Mouse (Mus musculus) kidney, adult 8-10 months (tissue): Measurements from ENCODE around the gene H2-Ke6.
"Not testable (repeated sequence)": the region's sequence is repeated elsewhere in the genome, so short reads cannot be mapped to it uniquely, and the experiment has no call there.

Experiments used
- DNase-seq, 2 experiments: peaks; one replicate each; pipeline ENCODE4 v3.0.0; 2022

The H2-Ke6 gene

DNA sequence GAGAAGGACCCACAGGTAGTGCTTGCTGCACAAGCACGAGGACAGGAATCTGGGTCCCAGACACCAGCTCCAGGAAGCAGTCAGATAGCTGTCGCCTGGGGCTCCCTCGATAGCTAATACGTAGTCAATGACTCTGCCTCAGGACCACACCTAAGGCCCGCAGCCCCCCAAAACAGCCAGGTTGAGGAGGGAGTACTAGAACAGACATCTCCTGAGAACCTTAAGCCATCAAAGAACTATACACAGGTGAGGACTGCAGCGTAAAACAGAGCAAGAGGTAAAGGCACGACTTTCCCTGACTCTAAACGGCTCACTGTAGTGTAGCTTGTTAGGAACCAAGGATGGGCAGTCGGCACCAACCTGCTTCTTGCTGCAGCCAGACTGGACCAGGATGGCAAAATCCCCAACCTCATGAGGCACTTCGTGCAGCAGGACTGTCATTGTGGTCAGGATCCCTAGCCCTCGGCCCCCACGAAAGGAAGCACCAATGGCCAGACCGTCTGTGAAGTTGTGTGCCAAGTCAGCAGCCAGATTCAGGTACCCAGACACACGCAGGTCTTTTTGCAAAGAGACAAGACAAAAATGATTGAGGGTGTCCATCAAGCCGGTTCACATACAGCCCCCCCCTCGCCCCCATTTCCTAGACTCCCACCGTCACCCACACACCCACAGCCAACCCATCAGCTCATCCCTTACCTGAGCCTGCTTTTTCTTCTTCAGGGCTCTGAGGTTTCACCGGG, 1.5 kb upstream of the H2-Ke6 start:
- peak in 1 of 2 experiments; percentile 17 for DNase-seq

- DNase-seq, result peak in 1 of 2 experiments; percentile 14
Measured at GRCm38 (mm10) chr17:34028501-34029149, 765 bp upstream of the H2-Ke6 start.

GRCm38 (mm10) chr17:34026917-34027655, 774 bp downstream of the H2-Ke6 start:
- DNase-seq, result peak; percentile 28 to 37

GRCm38 (mm10) chr17:34026221-34026620, 1.6 kb downstream of the H2-Ke6 start:
- peak in 1 of 2 experiments; percentile 15 for DNase-seq

- no peak for DNase-seq
Measured at GRCm38 (mm10) chr17:34025756-34026151, 2.1 kb downstream of the H2-Ke6 start.

DNA sequence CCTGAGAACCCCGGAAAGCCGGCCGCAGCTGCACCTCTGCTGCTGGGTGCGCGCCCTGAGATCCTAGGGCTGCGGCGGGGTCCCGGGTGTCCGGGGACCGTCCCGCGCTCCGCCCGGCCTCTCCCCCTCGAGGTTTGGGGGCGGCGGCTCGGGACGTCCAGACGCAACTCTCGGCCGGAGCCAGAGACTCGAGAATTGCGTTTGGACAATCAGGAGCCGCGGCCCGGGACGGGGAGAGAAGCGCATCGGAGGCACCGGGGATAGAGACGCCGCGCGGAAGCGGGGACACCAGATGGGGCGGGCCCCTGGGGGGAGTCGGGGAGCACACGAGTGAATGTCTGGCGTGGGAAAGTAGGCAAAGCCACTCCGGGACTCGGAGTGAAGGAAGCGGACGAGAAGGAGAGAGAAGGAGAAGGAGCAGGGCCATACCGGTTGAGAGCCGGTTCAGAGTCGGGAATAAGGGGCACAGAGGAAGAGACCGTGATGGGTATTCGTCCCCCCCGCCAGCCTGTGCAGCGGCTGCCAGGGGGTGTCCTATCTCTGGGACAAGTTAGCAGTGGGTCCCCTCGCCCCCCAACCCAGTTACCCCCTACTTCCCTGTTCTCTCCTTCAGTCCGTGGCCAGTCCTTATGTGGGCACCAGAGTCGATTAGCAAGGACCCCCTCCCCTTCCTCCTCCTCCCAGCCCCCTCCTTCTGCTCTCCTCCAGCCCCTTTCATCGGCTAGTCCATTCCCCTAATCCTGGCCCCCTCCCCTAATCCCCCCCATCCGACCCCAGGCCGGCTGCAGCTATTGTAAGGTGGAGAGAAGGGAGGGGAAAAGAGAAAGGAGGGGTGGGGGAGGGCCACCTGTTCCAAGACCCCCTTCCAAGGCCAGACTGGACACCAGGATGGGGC, 2.8 kb downstream of the H2-Ke6 start:
- no peak for DNase-seq

GRCm38 (mm10) chr17:34024317-34024821, 3.5 kb downstream of the H2-Ke6 start, which contains the start of gene Ring1:
Ring1 (minus strand) TSS chr17:34024680.
- DNase-seq, result peak; percentile 67 to 79

DNA sequence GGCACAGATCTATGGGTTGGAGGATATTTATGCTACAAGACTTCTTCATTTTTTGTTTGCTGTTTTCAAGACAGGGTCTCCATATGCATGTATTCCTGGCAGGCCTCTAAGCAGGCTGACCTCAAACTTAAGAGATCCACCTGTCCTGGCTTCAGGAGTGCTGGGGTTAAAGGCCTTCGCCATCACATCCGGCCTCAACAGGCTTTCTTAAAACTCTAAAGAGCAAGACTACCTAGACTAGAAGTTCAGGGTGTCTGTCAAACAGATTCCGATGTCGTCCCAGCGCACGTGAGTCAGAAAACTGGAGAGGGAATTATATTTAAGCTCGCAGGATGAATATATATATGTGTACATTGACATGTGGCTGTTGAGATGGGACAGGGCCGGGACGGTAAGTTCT, 4.2 kb downstream of the H2-Ke6 start:
- DNase-seq, result no peak

GRCm38 (mm10) chr17:34022987-34023386, 4.9 kb downstream of the H2-Ke6 start:
- no peak for DNase-seq

DNA sequence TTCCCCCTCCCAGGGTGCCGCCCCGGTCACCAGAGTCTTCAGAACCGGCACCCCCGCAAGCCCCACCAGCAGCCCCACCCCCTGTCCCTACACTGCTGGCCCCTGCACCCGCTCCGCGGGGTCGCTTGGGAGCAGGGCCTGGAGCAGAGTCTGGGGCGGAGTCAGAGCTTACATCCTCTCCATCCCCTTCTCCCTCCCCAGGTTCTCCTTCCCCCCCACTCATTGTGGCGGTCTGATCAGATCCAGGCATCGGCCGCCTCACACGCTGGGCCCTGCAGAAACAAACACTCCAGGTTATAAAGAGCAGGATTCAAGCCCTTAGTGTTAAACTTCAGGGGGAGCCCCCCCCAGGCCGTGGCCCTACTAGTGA, 5.5 kb downstream of the H2-Ke6 start:
- no peak for DNase-seq

DNA sequence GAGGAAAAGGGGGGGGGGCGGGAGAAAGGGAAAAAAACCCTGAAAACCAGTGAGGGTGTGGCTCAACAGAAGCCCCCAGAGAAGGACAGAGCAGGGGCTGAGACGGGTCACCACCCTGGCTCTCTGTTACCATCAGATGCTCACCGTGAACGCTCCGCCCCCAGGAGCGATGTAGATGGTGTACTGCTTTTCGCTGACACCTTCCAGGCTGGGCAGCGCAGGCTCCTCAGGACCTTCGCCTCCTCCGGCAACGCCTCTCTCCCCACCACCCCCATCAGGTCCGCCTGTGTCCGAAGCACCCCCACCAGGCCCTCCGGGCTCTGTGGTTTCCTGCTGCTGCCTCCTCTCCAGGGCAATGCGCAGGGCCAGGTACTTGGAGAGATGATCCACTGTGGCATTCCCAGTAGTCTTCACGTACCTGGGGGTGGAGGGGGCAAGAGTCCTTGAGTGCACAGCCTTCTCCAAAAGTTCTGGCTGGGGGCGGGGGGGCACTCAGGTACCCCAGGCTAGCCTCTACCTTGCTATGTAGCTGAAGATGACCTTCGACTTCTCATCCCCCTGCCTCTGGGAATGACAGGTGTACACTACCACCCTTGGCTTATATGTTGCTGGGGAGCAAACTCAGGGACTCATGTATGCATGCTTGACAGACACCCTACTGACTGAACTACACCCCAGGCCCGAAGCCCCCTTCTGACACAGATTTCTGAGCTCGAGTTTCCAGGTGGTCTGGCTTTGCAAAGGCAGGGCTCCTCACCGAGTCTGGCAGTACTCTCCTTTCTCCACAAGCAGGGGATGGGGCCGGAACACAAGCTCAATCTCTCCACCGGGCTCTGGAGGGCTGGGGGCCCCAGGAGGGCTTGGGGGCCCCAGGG, 6.1 kb downstream of the H2-Ke6 start:
- no peak for DNase-seq

GRCm38 (mm10) chr17:34013436-34013835, 14.4 kb downstream of the H2-Ke6 start:
- no peak for DNase-seq

GRCm38 (mm10) chr17:34010156-34010555, 17.7 kb downstream of the H2-Ke6 start:
- no peak for DNase-seq

DNA sequence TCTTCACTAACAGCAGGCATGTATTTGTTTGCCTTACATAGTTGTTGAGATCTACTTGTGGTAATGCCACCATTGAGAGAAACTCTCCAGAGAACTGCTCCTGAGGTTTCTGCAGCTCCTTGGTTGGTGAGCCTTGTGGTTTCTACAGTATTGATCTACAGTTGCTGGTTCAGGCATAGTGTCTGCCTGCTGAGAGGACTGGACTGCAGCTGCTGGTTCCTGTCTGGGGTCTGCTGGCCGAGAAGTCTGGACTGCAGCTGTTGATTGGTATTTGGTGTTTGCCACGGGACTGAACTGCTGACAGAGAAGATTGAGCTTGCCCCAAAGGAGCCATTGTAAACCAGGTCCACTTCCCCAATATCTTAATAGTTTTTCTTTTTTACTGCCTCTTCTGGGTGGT, 21.3 kb downstream of the H2-Ke6 start:
- no peak for DNase-seq

GRCm38 (mm10) chr17:34003426-34003825, 24.4 kb downstream of the H2-Ke6 start:
- DNase-seq, result no peak

DNA sequence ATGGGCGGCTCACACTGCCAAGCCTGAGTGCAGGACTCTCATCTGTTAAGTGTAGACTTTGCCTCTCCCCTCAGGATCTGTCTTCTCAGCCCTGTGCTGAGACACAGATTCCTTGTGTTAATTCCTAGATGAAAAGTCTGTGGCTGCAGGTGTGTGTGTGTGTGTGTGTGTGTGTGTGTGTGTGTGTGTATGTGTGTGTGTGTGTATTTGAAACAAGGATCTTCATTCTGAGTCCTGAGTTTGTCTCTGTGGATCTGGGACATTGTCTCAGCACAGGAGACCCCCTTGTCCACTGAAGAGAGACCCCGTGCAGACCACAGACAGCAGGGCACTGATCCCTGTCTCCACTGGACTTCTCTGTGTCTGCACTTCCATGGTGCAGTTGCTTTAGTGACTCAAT, 27.1 kb downstream of the H2-Ke6 start:
- not testable (repeated sequence) for DNase-seq

- DNase-seq, result peak; percentile 94 to 95
Measured at GRCm38 (mm10) chr17:34000150-34000537, 27.7 kb downstream of the H2-Ke6 start, which contains the start of gene H2-K1. H2-K1 (minus strand) TSS chr17:34000347.

DNA sequence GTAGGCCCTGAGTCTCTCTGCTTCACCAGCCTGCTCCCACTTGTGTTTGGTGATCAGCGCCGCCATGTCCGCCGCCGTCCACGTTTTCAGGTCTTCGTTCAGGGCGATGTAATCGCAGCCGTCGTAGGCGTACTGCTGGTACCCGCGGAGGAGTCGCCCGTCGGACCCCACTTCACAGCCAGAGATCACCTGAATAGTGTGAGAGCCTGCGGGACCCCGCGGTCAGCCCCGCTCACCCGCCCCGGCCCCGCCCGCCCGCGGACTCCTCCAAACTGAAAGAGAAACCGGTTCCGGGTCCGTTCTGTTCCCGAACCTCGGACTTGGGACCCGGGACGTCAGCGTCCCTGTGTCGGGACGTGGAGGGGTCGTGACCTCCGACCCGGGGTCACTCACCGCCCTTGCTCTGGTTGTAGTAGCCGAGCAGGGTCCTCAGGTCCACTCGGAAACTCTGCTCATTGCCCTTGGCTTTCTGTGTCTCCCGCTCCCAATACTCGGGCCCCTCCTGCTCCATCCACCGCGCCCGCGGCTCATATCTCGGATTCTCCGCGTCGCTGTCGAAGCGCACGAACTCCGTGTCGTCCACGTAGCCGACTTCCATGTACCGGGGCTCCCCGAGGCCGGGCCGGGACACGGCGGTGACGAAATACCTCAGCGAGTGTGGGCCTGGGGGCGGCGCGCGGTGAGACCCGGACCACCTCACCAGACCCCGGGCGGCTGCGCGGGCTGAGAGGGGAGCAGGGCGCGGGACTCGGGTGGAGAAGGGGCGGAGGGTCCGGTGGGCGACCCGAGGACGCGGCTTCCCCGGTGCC, 28.3 kb downstream of the H2-Ke6 start:
- DNase-seq, result peak in 1 of 2 experiments; percentile 35

- DNase-seq, result not testable (repeated sequence)
Measured at GRCm38 (mm10) chr17:33998697-33999096, 29.2 kb downstream of the H2-Ke6 start.

DNA sequence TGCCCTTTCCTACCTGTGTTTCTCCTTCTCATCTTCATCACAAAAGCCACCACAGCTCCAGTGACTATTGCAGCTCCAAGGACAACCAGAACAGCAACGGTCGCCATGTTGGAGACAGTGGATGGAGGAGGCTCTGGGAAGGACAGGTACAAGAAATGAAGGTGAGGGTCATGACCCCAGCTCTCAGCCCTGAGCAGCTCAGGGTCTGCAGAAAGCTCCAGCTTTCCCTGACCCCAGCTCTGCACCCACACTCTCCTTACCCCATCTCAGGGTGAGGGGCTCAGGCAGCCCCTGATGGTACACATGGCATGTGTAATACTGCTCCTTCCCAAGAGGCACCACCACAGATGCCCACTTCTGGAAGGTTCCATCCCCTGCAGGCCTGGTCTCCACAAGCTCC, 30.8 kb downstream of the H2-Ke6 start:
- DNase-seq, result not testable (repeated sequence)
